Mouse (Mus musculus): Measurements from ENCODE around the gene Nusap1. TPM values are rescaled to one million over a fixed set of nuclear protein-coding genes. Genes with fewer than 3 reads are reported as not detected.

Nusap1 gene
- polyA plus RNA-seq (2014; fragmentation: Nextera tagmentation; extraction: Ambion mirVana) = 38.0 and 41.9 TPM in 2 replicates

- no peak within 1 kb of the TSS for H3K27ac ChIP-seq (ENCODE audit: low read depth, low read length)
- no peaks in the 10 kb centered on the region for H3K9me3 ChIP-seq (replicated peaks; ENCODE audit: control insufficient read depth, low read length)
- H3K9ac ChIP-seq (ENCODE audit: low read length) = peak within 1 kb of the TSS; percentile 64
- H3K4me2 ChIP-seq (ENCODE audit: low read length) = peak within 1 kb of the TSS; percentile 76
- peak within 1 kb of the TSS; percentile 64 for H3K4me3 ChIP-seq (ENCODE audit: low read depth, low read length)
- peak; percentile 100 for ATAC-seq
- no peaks in the 10 kb centered on the region for H3K27me3 ChIP-seq (replicated peaks; ENCODE audit: control insufficient read depth, insufficient read depth, low read length)
- peak; percentile 100 for DNase-seq (ENCODE audit: low spot score)
- under 1% methylated on average over 55 of the region's 55 CpGs for WGBS
- peaks cover 15% of the 10 kb centered on the region for H3K4me1 ChIP-seq (ENCODE audit: control insufficient read depth, insufficient read depth, low read length)
- 0 out of 2 replicates have a peak, but pooled peaks cover under 1% of the 10 kb centered on the region for H3K36me3 ChIP-seq (ENCODE audit: control insufficient read depth, insufficient read depth, low read length)
These were observed at the start of gene Nusap1, which contains the start of gene Oip5 for GRCm38 (mm10) chr2:119618199-119618982. TSS of gene Nusap1 (plus strand) at chr2:119618298. TSS of gene Oip5 (minus strand) at chr2:119618469.

- peaks cover 35% of the 10 kb centered on the region for H3K36me3 ChIP-seq (ENCODE audit: control insufficient read depth, insufficient read depth, low read length)
- DNase-seq (ENCODE audit: low spot score) (no peak), ATAC-seq (no peak)
- WGBS = 94% methylated on average over 1 of the region's 1 CpGs
- no peaks in the 10 kb centered on the region for H3K4me1 ChIP-seq (ENCODE audit: control insufficient read depth, insufficient read depth, low read length)
- H3K4me3 ChIP-seq (ENCODE audit: low read depth, low read length) = no peak overlapping the region
- no peak overlapping the region for H3K4me2 ChIP-seq (ENCODE audit: low read length)
- no peaks in the 10 kb centered on the region for H3K9me3 ChIP-seq (replicated peaks; ENCODE audit: control insufficient read depth, low read length)
- no peak overlapping the region for H3K9ac ChIP-seq (ENCODE audit: low read length)
- H3K27me3 ChIP-seq (replicated peaks; ENCODE audit: control insufficient read depth, insufficient read depth, low read length) = no peaks in the 10 kb centered on the region
- H3K27ac ChIP-seq (ENCODE audit: low read depth, low read length) = no peak overlapping the region
These were observed 45.6 kb upstream of the Nusap1 start for GRCm38 (mm10) chr2:119572471-119572870.

- Histone ChIP-seq H3K27ac (ENCODE audit: low read depth, low read length) (no peak overlapping the region), H3K4me1 (ENCODE audit: control insufficient read depth, insufficient read depth, low read length) (no peaks in the 10 kb centered on the region), H3K4me2 (ENCODE audit: low read length) (no peak overlapping the region), H3K9me3 (replicated peaks; ENCODE audit: control insufficient read depth, low read length) (no peaks in the 10 kb centered on the region), H3K9ac (ENCODE audit: low read length) (no peak overlapping the region), H3K27me3 (replicated peaks; ENCODE audit: control insufficient read depth, insufficient read depth, low read length) (no peaks in the 10 kb centered on the region), H3K4me3 (ENCODE audit: low read depth, low read length) (no peak overlapping the region), H3K36me3 (ENCODE audit: control insufficient read depth, insufficient read depth, low read length) (peaks cover 20% of the 10 kb centered on the region; the same call in 1 of the 2 replicates)
- WGBS = 93% methylated on average over 3 of the region's 3 CpGs
- ATAC-seq = no peak
- DNase-seq (ENCODE audit: low spot score) = no peak
These were observed 36.5 kb upstream of the Nusap1 start for GRCm38 (mm10) chr2:119581571-119581970.

GRCm38 (mm10) chr2:119583439-119583838, 34.7 kb upstream of the Nusap1 start:
- WGBS = 35% methylated on average over 2 of the region's 2 CpGs
- Histone ChIP-seq H3K4me1 (ENCODE audit: control insufficient read depth, insufficient read depth, low read length) (no peaks in the 10 kb centered on the region), H3K9ac (ENCODE audit: low read length) (no peak overlapping the region), H3K4me2 (ENCODE audit: low read length) (no peak overlapping the region), H3K9me3 (replicated peaks; ENCODE audit: control insufficient read depth, low read length) (no peaks in the 10 kb centered on the region), H3K27me3 (replicated peaks; ENCODE audit: control insufficient read depth, insufficient read depth, low read length) (no peaks in the 10 kb centered on the region), H3K4me3 (ENCODE audit: low read depth, low read length) (no peak overlapping the region), H3K36me3 (ENCODE audit: control insufficient read depth, insufficient read depth, low read length) (peaks cover 18% of the 10 kb centered on the region; the same call in 1 of the 2 replicates), H3K27ac (ENCODE audit: low read depth, low read length) (no peak overlapping the region)
- no peak for ATAC-seq
- DNase-seq (ENCODE audit: low spot score) = no peak

GRCm38 (mm10) chr2:119584282-119584681, 33.8 kb upstream of the Nusap1 start:
- no peaks in the 10 kb centered on the region for H3K27me3 ChIP-seq (replicated peaks; ENCODE audit: control insufficient read depth, insufficient read depth, low read length)
- H3K9me3 ChIP-seq (replicated peaks; ENCODE audit: control insufficient read depth, low read length) = no peaks in the 10 kb centered on the region
- peaks cover 16% of the 10 kb centered on the region; the same call in 1 of the 2 replicates for H3K36me3 ChIP-seq (ENCODE audit: control insufficient read depth, insufficient read depth, low read length)
- H3K4me1 ChIP-seq (ENCODE audit: control insufficient read depth, insufficient read depth, low read length) = no peaks in the 10 kb centered on the region
- 89% methylated on average over 8 of the region's 8 CpGs for whole genome bisulfite sequencing
- ATAC-seq (no peak), DNase-seq (ENCODE audit: low spot score) (no peak)
- H3K4me3 ChIP-seq (ENCODE audit: low read depth, low read length) = no peak overlapping the region
- H3K4me2 ChIP-seq (ENCODE audit: low read length) = no peak overlapping the region
- H3K9ac ChIP-seq (ENCODE audit: low read length) = no peak overlapping the region
- no peak overlapping the region for H3K27ac ChIP-seq (ENCODE audit: low read depth, low read length)

- 12% methylated on average over 4 of the region's 4 CpGs for WGBS
- Histone ChIP-seq H3K9me3 (replicated peaks; ENCODE audit: control insufficient read depth, low read length) (no peaks in the 10 kb centered on the region), H3K9ac (ENCODE audit: low read length) (no peak overlapping the region), H3K27me3 (replicated peaks; ENCODE audit: control insufficient read depth, insufficient read depth, low read length) (no peaks in the 10 kb centered on the region), H3K4me1 (ENCODE audit: control insufficient read depth, insufficient read depth, low read length) (no peaks in the 10 kb centered on the region), H3K4me3 (ENCODE audit: low read depth, low read length) (no peak overlapping the region), H3K36me3 (ENCODE audit: control insufficient read depth, insufficient read depth, low read length) (peaks cover 3% of the 10 kb centered on the region; the same call in 1 of the 2 replicates), H3K4me2 (ENCODE audit: low read length) (no peak overlapping the region), H3K27ac (ENCODE audit: low read depth, low read length) (no peak overlapping the region)
- ATAC-seq (no peak), DNase-seq (ENCODE audit: low spot score) (peak; percentile 52)
These were observed 30.7 kb upstream of the Nusap1 start for GRCm38 (mm10) chr2:119587383-119587782.

- no peak overlapping the region for H3K4me2 ChIP-seq (ENCODE audit: low read length)
- DNase-seq (ENCODE audit: low spot score) (no peak), ATAC-seq (no peak)
- WGBS = 89% methylated on average over 3 of the region's 3 CpGs
- H3K27ac ChIP-seq (ENCODE audit: low read depth, low read length) = no peak overlapping the region
- no peak overlapping the region for H3K4me3 ChIP-seq (ENCODE audit: low read depth, low read length)
- H3K9me3 ChIP-seq (replicated peaks; ENCODE audit: control insufficient read depth, low read length) = no peaks in the 10 kb centered on the region
- no peak overlapping the region for H3K9ac ChIP-seq (ENCODE audit: low read length)
- peaks cover 3% of the 10 kb centered on the region for H3K36me3 ChIP-seq (ENCODE audit: control insufficient read depth, insufficient read depth, low read length)
- H3K27me3 ChIP-seq (replicated peaks; ENCODE audit: control insufficient read depth, insufficient read depth, low read length) = no peaks in the 10 kb centered on the region
- peaks cover 8% of the 10 kb centered on the region; the same call in 1 of the 2 replicates for H3K4me1 ChIP-seq (ENCODE audit: control insufficient read depth, insufficient read depth, low read length)
These were observed 26.9 kb upstream of the Nusap1 start for GRCm38 (mm10) chr2:119591247-119591646.

GRCm38 (mm10) chr2:119593765-119594112, 24.4 kb upstream of the Nusap1 start:
- peaks cover 23% of the 10 kb centered on the region for H3K36me3 ChIP-seq (ENCODE audit: control insufficient read depth, insufficient read depth, low read length)
- peak; percentile 41; the same call in 1 of the 2 replicates for ATAC-seq

More at GRCm38 (mm10) chr2:119593765-119594112, 24.4 kb upstream of the Nusap1 start:
- peak overlapping the region; percentile 97 for H3K4me3 ChIP-seq (ENCODE audit: low read depth, low read length)
- H3K4me1 ChIP-seq (ENCODE audit: control insufficient read depth, insufficient read depth, low read length) = peaks cover 12% of the 10 kb centered on the region
- DNase-seq (ENCODE audit: low spot score) = no peak
- H3K27me3 ChIP-seq (replicated peaks; ENCODE audit: control insufficient read depth, insufficient read depth, low read length) = no peaks in the 10 kb centered on the region
- no peak overlapping the region for H3K9ac ChIP-seq (ENCODE audit: low read length)
- peak overlapping the region; percentile 44 for H3K4me2 ChIP-seq (ENCODE audit: low read length)
- peak overlapping the region; percentile 31 for H3K27ac ChIP-seq (ENCODE audit: low read depth, low read length)
- H3K9me3 ChIP-seq (replicated peaks; ENCODE audit: control insufficient read depth, low read length) = no peaks in the 10 kb centered on the region
- WGBS = 14% methylated on average over 7 of the region's 7 CpGs

All from forebrain, embryonic 14.5 days (tissue).